Mouse (Mus musculus) intestine, embryonic 15.5 days (tissue): Measurements from ENCODE around the gene Slfnl1. TPM values are rescaled to one million over a fixed set of nuclear protein-coding genes. Genes with fewer than 3 reads are reported as not detected.

Experiments
- ATAC-seq: fragments of 200-750 bp; cut with Nextera tagmentation; 2 replicates; pipeline ENCODE4 v1.8.0; 2017; ENCODE audit warnings: moderate TSS enrichment, moderate library complexity
- H3K27ac ChIP-seq: fragments of 300-500 bp; sonication (generic); 2 replicates; pipeline ENCODE4 v1.5.1; 2015; ENCODE audit warnings: mild to moderate bottlenecking, inconsistent platforms
- H3K27me3 ChIP-seq: fragments of 300-500 bp; sonication (generic); replicated peaks from 2 replicates; pipeline ENCODE4 v1.6.1; 2015; ENCODE audit warnings: inconsistent platforms
- H3K36me3 ChIP-seq: fragments of 300-500 bp; sonication (generic); 2 replicates; pipeline ENCODE4 v1.6.1; 2015; ENCODE audit warnings: inconsistent platforms
- H3K4me1 ChIP-seq: fragments of 300-500 bp; sonication (generic); replicated peaks from 2 replicates; pipeline ENCODE4 v1.6.1; 2015; ENCODE audit warnings: inconsistent platforms
- H3K4me2 ChIP-seq: fragments of 300-500 bp; sonication (generic); replicated peaks from 2 replicates; pipeline ENCODE4 v1.6.1; 2015; ENCODE audit warnings: mild to moderate bottlenecking, inconsistent platforms
- H3K4me3 ChIP-seq: fragments of 300-500 bp; sonication (generic); replicated peaks from 2 replicates; pipeline ENCODE4 v1.5.1; 2015; ENCODE audit warnings: inconsistent platforms
- H3K9ac ChIP-seq: fragments of 300-500 bp; sonication (generic); 2 replicates; pipeline ENCODE4 v1.6.1; 2015; ENCODE audit warnings: inconsistent platforms
- H3K9me3 ChIP-seq: fragments of 300-500 bp; sonication (generic); 2 replicates; pipeline ENCODE4 v1.6.1; 2016; ENCODE audit warnings: inconsistent platforms
- whole genome bisulfite sequencing: fragments of 180-500 bp; shearing (Covaris S2); methylation state at CpG from one replicate; pipeline ENCODE4 v1.1.7; 2015; 5-methylcytosine and 5-hydroxymethylcytosine counted together
- polyA plus RNA-seq: library from polyadenylated mRNA; unstranded; fragments of >200 nt; fragmentation: Nextera tagmentation; extraction: Ambion mirVana; gene quantifications from 2 replicates; pipeline ENCODE4 v1.2.1, GENCODE M21; 2015

Slfnl1 gene
- polyA plus RNA-seq, 1 experiment from 2014 or later, result not detected

GRCm38 (mm10) chr4:120544896-120545295 is 12.9 kb downstream of the Slfnl1 start:
- no peak overlapping the region for H3K27ac ChIP-seq
- H3K27me3 ChIP-seq, result no peaks in the 10 kb centered on the region
- 68% methylated on average over 1 of the region's 1 CpGs for WGBS
- no peaks in the 10 kb centered on the region for H3K9me3 ChIP-seq
- H3K9ac ChIP-seq, result no peak overlapping the region
- H3K4me1 ChIP-seq, result no peaks in the 10 kb centered on the region
- no peak overlapping the region for H3K4me2 ChIP-seq
- no peak for ATAC-seq
- peaks cover 56% of the 10 kb centered on the region for H3K36me3 ChIP-seq
- no peak overlapping the region for H3K4me3 ChIP-seq

- no peak overlapping the region for H3K4me3 ChIP-seq
- no peaks in the 10 kb centered on the region for H3K9me3 ChIP-seq
- H3K36me3 ChIP-seq, result peaks cover 40% of the 10 kb centered on the region
- H3K27ac ChIP-seq, result no peak overlapping the region
- H3K4me1 ChIP-seq, result no peaks in the 10 kb centered on the region
- H3K9ac ChIP-seq, result no peak overlapping the region
- no peak overlapping the region for H3K4me2 ChIP-seq
- no peaks in the 10 kb centered on the region for H3K27me3 ChIP-seq
- ATAC-seq, result no peak
- 86% methylated on average over 6 of the region's 6 CpGs for WGBS
Observed at GRCm38 (mm10) chr4:120556592-120556991, 24.6 kb downstream of the Slfnl1 start.

GRCm38 (mm10) chr4:120565726-120566125 is 33.7 kb downstream of the Slfnl1 start:
- Histone ChIP-seq H3K27me3 (no peaks in the 10 kb centered on the region), H3K4me3 (no peak overlapping the region), H3K9me3 (no peaks in the 10 kb centered on the region), H3K27ac (no peak overlapping the region), H3K9ac (no peak overlapping the region), H3K36me3 (peaks cover 16% of the 10 kb centered on the region), H3K4me1 (peaks cover 15% of the 10 kb centered on the region), H3K4me2 (no peak overlapping the region)
- 84% methylated on average over 2 of the region's 2 CpGs for WGBS
- ATAC-seq, result no peak

- Histone ChIP-seq H3K4me2 (peak overlapping the region; percentile 89), H3K9me3 (no peaks in the 10 kb centered on the region), H3K36me3 (peaks cover 10% of the 10 kb centered on the region), H3K4me1 (peaks cover 23% of the 10 kb centered on the region), H3K4me3 (peak overlapping the region; percentile 5), H3K27me3 (no peaks in the 10 kb centered on the region), H3K27ac (peak overlapping the region; percentile 67), H3K9ac (peak overlapping the region; percentile 3; the same call in 1 of the 2 replicates)
- no peak for ATAC-seq
- whole genome bisulfite sequencing, result 35% methylated on average over 5 of the region's 5 CpGs
Observed at GRCm38 (mm10) chr4:120568005-120568404, 36.0 kb downstream of the Slfnl1 start.

GRCm38 (mm10) chr4:120569025-120569424 is 37.0 kb downstream of the Slfnl1 start:
- Histone ChIP-seq H3K9me3 (no peaks in the 10 kb centered on the region), H3K4me1 (peaks cover 23% of the 10 kb centered on the region), H3K27me3 (no peaks in the 10 kb centered on the region), H3K9ac (peak overlapping the region; percentile 89), H3K4me2 (peak overlapping the region; percentile 89), H3K36me3 (peaks cover 4% of the 10 kb centered on the region), H3K4me3 (peak overlapping the region; percentile 93), H3K27ac (no peak overlapping the region)
- no peak for ATAC-seq
- 3% methylated on average over 4 of the region's 4 CpGs for WGBS

GRCm38 (mm10) chr4:120569486-120570437 is 37.7 kb downstream of the Slfnl1 start, which contains the start of gene Ctps:
TSS of gene Ctps (minus strand) at chr4:120570276.
- Histone ChIP-seq H3K27ac (peak within 1 kb of the TSS; percentile 92), H3K9ac (peak within 1 kb of the TSS; percentile 89), H3K36me3 (peaks cover 1% of the 10 kb centered on the region; the same call in 1 of the 2 replicates), H3K4me1 (peaks cover 23% of the 10 kb centered on the region), H3K4me2 (peak within 1 kb of the TSS; percentile 89), H3K9me3 (no peaks in the 10 kb centered on the region), H3K4me3 (peak within 1 kb of the TSS; percentile 93), H3K27me3 (no peaks in the 10 kb centered on the region)
- peak; percentile 98 for ATAC-seq
- WGBS, result under 1% methylated on average over 96 of the region's 97 CpGs

GRCm38 (mm10) chr4:120570438-120571069 is 38.5 kb downstream of the Slfnl1 start:
- Histone ChIP-seq H3K4me1 (peaks cover 23% of the 10 kb centered on the region), H3K9ac (peak overlapping the region; percentile 89), H3K4me2 (peak overlapping the region; percentile 89), H3K4me3 (peak overlapping the region; percentile 93), H3K27ac (peak overlapping the region; percentile 92), H3K9me3 (no peaks in the 10 kb centered on the region), H3K36me3 (no peaks in the 10 kb centered on the region), H3K27me3 (no peaks in the 10 kb centered on the region)
- WGBS, result under 1% methylated on average over 26 of the region's 27 CpGs
- ATAC-seq, result peak; percentile 70

GRCm38 (mm10) chr4:120571070-120571464 is 39.0 kb downstream of the Slfnl1 start:
- no peak overlapping the region for H3K4me3 ChIP-seq
- H3K9me3 ChIP-seq, result no peaks in the 10 kb centered on the region
- no peak for ATAC-seq
- WGBS, result 59% methylated on average over 3 of the region's 3 CpGs
- no peaks in the 10 kb centered on the region for H3K27me3 ChIP-seq
- peak overlapping the region; percentile 89 for H3K4me2 ChIP-seq
- H3K4me1 ChIP-seq, result peaks cover 23% of the 10 kb centered on the region
- no peaks in the 10 kb centered on the region for H3K36me3 ChIP-seq
- H3K27ac ChIP-seq, result peak overlapping the region; percentile 92; the same call in 1 of the 2 replicates
- no peak overlapping the region for H3K9ac ChIP-seq

- Histone ChIP-seq H3K27ac (no peak overlapping the region), H3K4me1 (peaks cover 23% of the 10 kb centered on the region), H3K9me3 (no peaks in the 10 kb centered on the region), H3K4me2 (no peak overlapping the region), H3K4me3 (no peak overlapping the region), H3K27me3 (no peaks in the 10 kb centered on the region), H3K36me3 (no peaks in the 10 kb centered on the region), H3K9ac (no peak overlapping the region)
- 47% methylated on average over 3 of the region's 3 CpGs for WGBS
- ATAC-seq, result no peak
Observed at GRCm38 (mm10) chr4:120571691-120572090, 39.7 kb downstream of the Slfnl1 start.

GRCm38 (mm10) chr4:120580894-120581293 is 48.9 kb downstream of the Slfnl1 start:
- 74% methylated on average over 5 of the region's 5 CpGs for WGBS
- Histone ChIP-seq H3K36me3 (no peaks in the 10 kb centered on the region), H3K4me3 (no peak overlapping the region), H3K27ac (no peak overlapping the region), H3K4me1 (no peaks in the 10 kb centered on the region), H3K9ac (no peak overlapping the region), H3K27me3 (no peaks in the 10 kb centered on the region), H3K4me2 (no peak overlapping the region), H3K9me3 (no peaks in the 10 kb centered on the region)
- ATAC-seq, result no peak

GRCm38 (mm10) chr4:120581711-120582110 is 49.7 kb downstream of the Slfnl1 start:
- Histone ChIP-seq H3K27ac (no peak overlapping the region), H3K4me1 (no peaks in the 10 kb centered on the region), H3K9ac (no peak overlapping the region), H3K27me3 (no peaks in the 10 kb centered on the region), H3K36me3 (no peaks in the 10 kb centered on the region), H3K4me3 (no peak overlapping the region), H3K9me3 (no peaks in the 10 kb centered on the region), H3K4me2 (no peak overlapping the region)
- no peak for ATAC-seq
- 70% methylated on average over 9 of the region's 9 CpGs for WGBS
